14 mouse cellular contexts compared by ENCODE assay signal in the genomic region with DNA sequence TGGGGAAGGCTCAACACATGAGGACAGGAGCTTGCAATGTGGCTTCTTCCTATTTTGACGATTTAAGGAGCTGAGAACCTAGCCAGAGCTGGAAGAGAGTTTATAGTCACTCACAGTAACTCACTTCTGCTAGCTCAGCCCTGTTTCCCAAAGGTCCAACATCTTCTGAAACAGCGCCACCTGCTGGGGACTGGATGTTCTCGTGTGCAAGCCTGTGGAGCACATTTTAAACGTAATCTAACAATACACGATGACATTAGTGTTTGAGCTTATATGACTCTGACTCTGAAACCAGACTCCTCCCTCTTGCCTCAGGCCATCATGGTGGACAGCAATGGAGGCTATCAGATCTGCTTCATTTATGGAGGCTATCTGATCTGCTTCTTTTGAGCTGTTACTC.
DNase-seq lines count a peak whose midpoint lies in the region; ATAC-seq and TF ChIP-seq lines count a peak whose summit lies in the region.
"Had no signal": no experiment of that assay in that cellular context is flagged by ENCODE, and none has a peak within 500 bp of the region (broad histone marks: within the 10 kb centered on the region; RNA-seq: fewer than 3 reads in every experiment).

No protein-coding gene starts in this region.

- TF ChIP-seq EP300 in lung, postnatal 0 days (IDR thresholded peaks at IDR 0.05), result no peak
- TF ChIP-seq EP300 in MEL (IDR thresholded peaks at IDR 0.05; ENCODE audit: low read depth in 1 of 2, low read length in 2 of 2), result no peak

- H3K9me3 ChIP-seq in hindbrain, postnatal 0 days (ENCODE audit: low read length), result 0 out of 2 replicates have a peak, but pooled peaks cover 4% of the 10 kb centered on the region
- H3K9me3 ChIP-seq in hindbrain, embryonic 10.5 days, result peaks cover 5% of the 10 kb centered on the region; the same call in 1 of the 2 replicates
- H3K9me3 ChIP-seq in lung, postnatal 0 days (ENCODE audit: low read length), result no peaks in the 10 kb centered on the region
- no peaks in the 10 kb centered on the region for H3K9me3 ChIP-seq in MEL (replicated peaks; ENCODE audit: insufficient read depth, low read length)
- no peaks in the 10 kb centered on the region for H3K9me3 ChIP-seq in forebrain, embryonic 15.5 days
- H3K9me3 ChIP-seq: hindbrain, embryonic 15.5 days had no signal

- H3K36me3 ChIP-seq in hindbrain, postnatal 0 days (ENCODE audit: insufficient read depth, low read length), result no peaks in the 10 kb centered on the region
- H3K36me3 ChIP-seq in hindbrain, embryonic 10.5 days, result no peaks in the 10 kb centered on the region
- H3K36me3 ChIP-seq in lung, postnatal 0 days (ENCODE audit: insufficient read depth, low read length), result no peaks in the 10 kb centered on the region
- no peaks in the 10 kb centered on the region for H3K36me3 ChIP-seq in MEL (ENCODE audit: control insufficient read depth in 1 of 2, insufficient read depth in 2 of 2, low read length in 2 of 2)
- no peaks in the 10 kb centered on the region for H3K36me3 ChIP-seq in forebrain, embryonic 15.5 days
- H3K36me3 ChIP-seq: embryonic facial prominence, embryonic 13.5 days; hindbrain, embryonic 15.5 days; kidney, embryonic 15.5 days had no signal

- WGBS in hindbrain, postnatal 0 days, result 94% methylated on average over 5 of the region's 5 CpGs
- 92% methylated on average over 5 of the region's 5 CpGs for WGBS in hindbrain, embryonic 10.5 days
- WGBS in lung, postnatal 0 days, result 90% methylated on average over 5 of the region's 5 CpGs
- WGBS in forebrain, embryonic 15.5 days, result 97% methylated on average over 5 of the region's 5 CpGs

- H3K27me3 ChIP-seq in hindbrain, postnatal 0 days (ENCODE audit: insufficient read depth, low read length), result no peaks in the 10 kb centered on the region
- H3K27me3 ChIP-seq in hindbrain, embryonic 10.5 days (ENCODE audit: insufficient read depth, poor library complexity, severe bottlenecking), result no peaks in the 10 kb centered on the region
- no peaks in the 10 kb centered on the region for H3K27me3 ChIP-seq in lung, postnatal 0 days (replicated peaks; ENCODE audit: insufficient read depth, low read length)
- H3K27me3 ChIP-seq in MEL (ENCODE audit: control insufficient read depth in 1 of 2, insufficient read depth in 2 of 2, low read length in 2 of 2), result no peaks in the 10 kb centered on the region
- no peaks in the 10 kb centered on the region for H3K27me3 ChIP-seq in forebrain, embryonic 15.5 days
- H3K27me3 ChIP-seq: embryonic facial prominence, embryonic 13.5 days; forebrain, embryonic 13.5 days; hindbrain, embryonic 15.5 days; kidney, embryonic 15.5 days had no signal

- no peak for TF ChIP-seq RAD21 in MEL (IDR thresholded peaks at IDR 0.05; ENCODE audit: low read depth, low read length)

- peak; percentile 5 for DNase-seq in hindbrain, postnatal 0 days (ENCODE audit: low spot score)
- no peak for DNase-seq in hindbrain, embryonic 10.5 days (ENCODE audit: low spot score)
- no peak for DNase-seq in lung, postnatal 0 days (ENCODE audit: low spot score)
- DNase-seq in lung, postnatal 14 days, result no peak
- peak; percentile 9 for DNase-seq in MEL (ENCODE audit: low read depth, low spot score)
- peak; percentile 3 for DNase-seq in induced T-regulatory cell, adult 2 months (ENCODE audit: low read depth)
- DNase-seq: cerebellum, adult 11 months; gastrocnemius, postnatal 14 days had no signal

- peak; percentile 27; the same call in 1 of the 2 replicates for TF ChIP-seq CTCF in hindbrain, postnatal 0 days (IDR thresholded peaks at IDR 0.05; ENCODE audit: low read depth)
- peak; percentile 32 for TF ChIP-seq CTCF in lung, postnatal 0 days (IDR thresholded peaks at IDR 0.05)
- TF ChIP-seq CTCF in MEL (IDR thresholded peaks at IDR 0.05 in 2 of 3, conservative IDR thresholded peaks at IDR 0.05 in 1 of 3; ENCODE audit: control insufficient read depth in 1 of 3, insufficient read depth in 1 of 3, low read depth in 2 of 3, low read length in 3 of 3, poor library complexity in 1 of 3, severe bottlenecking in 1 of 3), result peak; percentile 9 to 37 (median 34); a peak in 4 of 6 replicates

- H3K4me1 ChIP-seq in hindbrain, postnatal 0 days (ENCODE audit: insufficient read depth, low read length), result no peaks in the 10 kb centered on the region
- no peaks in the 10 kb centered on the region for H3K4me1 ChIP-seq in hindbrain, embryonic 10.5 days (replicated peaks)
- no peaks in the 10 kb centered on the region for H3K4me1 ChIP-seq in lung, postnatal 0 days (ENCODE audit: insufficient read depth, low read depth, low read length)
- H3K4me1 ChIP-seq in MEL (ENCODE audit: control insufficient read depth in 1 of 2, insufficient read depth in 2 of 2, low read length in 2 of 2), result no peaks in the 10 kb centered on the region
- H3K4me1 ChIP-seq in forebrain, embryonic 15.5 days, result no peaks in the 10 kb centered on the region
- H3K4me1 ChIP-seq: forebrain, embryonic 13.5 days; hindbrain, embryonic 15.5 days had no signal

- H3K9ac ChIP-seq in hindbrain, postnatal 0 days (replicated peaks; ENCODE audit: low read length), result no peak overlapping the region
- no peak overlapping the region for H3K9ac ChIP-seq in lung, postnatal 0 days (replicated peaks; ENCODE audit: low read depth)
- no peak overlapping the region for H3K9ac ChIP-seq in MEL (ENCODE audit: control insufficient read depth, low read depth, low read length, poor library complexity, severe bottlenecking)
- H3K9ac ChIP-seq in forebrain, embryonic 15.5 days (replicated peaks), result no peak overlapping the region
- H3K9ac ChIP-seq: embryonic facial prominence, embryonic 13.5 days; forebrain, embryonic 13.5 days; hindbrain, embryonic 15.5 days; kidney, embryonic 15.5 days had no signal

- ATAC-seq in hindbrain, postnatal 0 days, result no peak
- no peak for ATAC-seq in lung, postnatal 0 days
- no peak for ATAC-seq in forebrain, embryonic 15.5 days (replicated peaks)
- ATAC-seq in frontal cortex, adult (ENCODE audit: low TSS enrichment), result no peak
- ATAC-seq: forebrain, embryonic 13.5 days had no signal

- no peak for TF ChIP-seq POLR2A in MEL (IDR thresholded peaks at IDR 0.05; ENCODE audit: control insufficient read depth in 1 of 2, insufficient read depth in 1 of 2, low read depth in 1 of 2, low read length in 2 of 2, poor library complexity in 1 of 2)

- H3K79me2 ChIP-seq in MEL (ENCODE audit: control insufficient read depth, insufficient read depth, low read length, poor library complexity), result no peaks in the 10 kb centered on the region

- H3K27ac ChIP-seq in hindbrain, postnatal 0 days, result no peak overlapping the region
- no peak overlapping the region for H3K27ac ChIP-seq in hindbrain, embryonic 10.5 days
- no peak overlapping the region for H3K27ac ChIP-seq in lung, postnatal 0 days (ENCODE audit: low read length)
- H3K27ac ChIP-seq in MEL (ENCODE audit: control insufficient read depth, low read depth, low read length), result no peak overlapping the region
- H3K27ac ChIP-seq in forebrain, embryonic 15.5 days (replicated peaks), result no peak overlapping the region
- H3K27ac ChIP-seq: embryonic facial prominence, embryonic 13.5 days; forebrain, embryonic 13.5 days; hindbrain, embryonic 15.5 days; kidney, embryonic 15.5 days had no signal

- H3K4me3 ChIP-seq in hindbrain, postnatal 0 days (ENCODE audit: low read length), result no peak overlapping the region
- no peak overlapping the region for H3K4me3 ChIP-seq in hindbrain, embryonic 10.5 days
- no peak overlapping the region for H3K4me3 ChIP-seq in lung, postnatal 0 days (ENCODE audit: low read depth, low read length)
- no peak overlapping the region for H3K4me3 ChIP-seq in MEL (ENCODE audit: control insufficient read depth in 1 of 2, insufficient read depth in 1 of 2, low read depth in 2 of 2, low read length in 2 of 2)
- H3K4me3 ChIP-seq in forebrain, embryonic 15.5 days, result no peak overlapping the region
- H3K4me3 ChIP-seq: embryonic facial prominence, embryonic 13.5 days; forebrain, embryonic 13.5 days; hindbrain, embryonic 15.5 days; kidney, embryonic 15.5 days had no signal

- no peak overlapping the region for H3K4me2 ChIP-seq in hindbrain, postnatal 0 days (ENCODE audit: low read depth, low read length)
- H3K4me2 ChIP-seq in lung, postnatal 0 days (replicated peaks; ENCODE audit: low read depth, low read length), result no peak overlapping the region
- no peak overlapping the region for H3K4me2 ChIP-seq in forebrain, embryonic 15.5 days (replicated peaks)
- H3K4me2 ChIP-seq: embryonic facial prominence, embryonic 13.5 days; forebrain, embryonic 13.5 days; hindbrain, embryonic 15.5 days; kidney, embryonic 15.5 days had no signal

TF ChIP-seq in MEL, 35 proteins besides CTCF, POLR2A, EP300 and RAD21:
- no peak for TF ChIP-seq CHD1 (IDR thresholded peaks at IDR 0.05; ENCODE audit: low read depth, low read length)
- TF ChIP-seq ZNF384 (IDR thresholded peaks at IDR 0.05; ENCODE audit: low read depth, low read length), result no peak
- TF ChIP-seq CHD2 (IDR thresholded peaks at IDR 0.05; ENCODE audit: low read length), result no peak
- TF ChIP-seq HCFC1 (IDR thresholded peaks at IDR 0.05; ENCODE audit: low read depth, low read length), result no peak
- TF ChIP-seq MAZ (IDR thresholded peaks at IDR 0.05; ENCODE audit: low read depth, low read length), result no peak
- no peak for TF ChIP-seq TAL1 (IDR thresholded peaks at IDR 0.05; ENCODE audit: low read length)
TF ChIP-seq in MEL: peak in this region for 0.

Comparison
In these comparisons a context has a peak if more than half of its experiments do, and no peak if none do; other contexts are left out.
1. DNase-seq: peak in hindbrain, postnatal 0 days (single experiment), MEL (single experiment) and induced T-regulatory cell, adult 2 months (single experiment); none in hindbrain, embryonic 10.5 days (single experiment), lung, postnatal 0 days (single experiment) and lung, postnatal 14 days (single experiment).
2. Peak in every context shown above with its lines, with median percentiles within 50 percentile points of each other: CTCF ChIP-seq.